Mouse (Mus musculus) kidney, postnatal 10 days (tissue): ENCODE data around the gene Synpr.

Source experiments
- DNase-seq: peaks from one replicate; pipeline ENCODE4 v3.0.0; 2021; ENCODE audit warnings: mixed read lengths

The Synpr gene

GRCm38 (mm10) chr14:13355569-13356362 lies 71.2 kb downstream of the Synpr start:
- peak; percentile 73 for DNase-seq

GRCm38 (mm10) chr14:13357101-13357667 lies 72.6 kb downstream of the Synpr start:
- DNase-seq = no peak

- DNase-seq = no peak
These were observed 73.5 kb downstream of the Synpr start for GRCm38 (mm10) chr14:13358037-13358436.

GRCm38 (mm10) chr14:13361184-13361583 lies 76.6 kb downstream of the Synpr start:
- DNase-seq = no peak

GRCm38 (mm10) chr14:13361642-13362041 lies 77.1 kb downstream of the Synpr start:
- no peak for DNase-seq

- DNase-seq = no peak
These were observed 83.7 kb downstream of the Synpr start for GRCm38 (mm10) chr14:13368309-13368708.

GRCm38 (mm10) chr14:13389081-13389480 lies 104.5 kb downstream of the Synpr start:
- DNase-seq = no peak

- DNase-seq = no peak
These were observed 105.4 kb downstream of the Synpr start for GRCm38 (mm10) chr14:13389954-13390353.

GRCm38 (mm10) chr14:13399226-13400020 lies 114.8 kb downstream of the Synpr start:
- DNase-seq = no peak

- DNase-seq = no peak
These were observed 127.1 kb downstream of the Synpr start for GRCm38 (mm10) chr14:13411636-13412035.

GRCm38 (mm10) chr14:13440723-13441122 lies 156.1 kb downstream of the Synpr start:
- DNase-seq = no peak

GRCm38 (mm10) chr14:13444908-13445307 lies 160.3 kb downstream of the Synpr start:
- no peak for DNase-seq

GRCm38 (mm10) chr14:13453461-13454204 lies 169.1 kb downstream of the Synpr start:
- no peak for DNase-seq

- no peak for DNase-seq
These were observed 170.4 kb downstream of the Synpr start for GRCm38 (mm10) chr14:13454991-13455390.

- no peak for DNase-seq
These were observed 174.8 kb downstream of the Synpr start for GRCm38 (mm10) chr14:13459333-13459732.

- DNase-seq = no peak
These were observed 184.6 kb downstream of the Synpr start for GRCm38 (mm10) chr14:13469211-13469610.

GRCm38 (mm10) chr14:13477821-13478220 lies 193.2 kb downstream of the Synpr start:
- no peak for DNase-seq

GRCm38 (mm10) chr14:13505355-13505754 lies 220.8 kb downstream of the Synpr start:
- DNase-seq = peak; percentile 7

- DNase-seq = no peak
These were observed 234.1 kb downstream of the Synpr start for GRCm38 (mm10) chr14:13518608-13519139.

GRCm38 (mm10) chr14:13519239-13520011 lies 234.8 kb downstream of the Synpr start:
- no peak for DNase-seq

- no peak for DNase-seq
These were observed 263.2 kb downstream of the Synpr start for GRCm38 (mm10) chr14:13547746-13548145.

GRCm38 (mm10) chr14:13551209-13551608 lies 266.6 kb downstream of the Synpr start:
- DNase-seq = no peak
